Mouse (Mus musculus) Muller cell, postnatal 12 days (primary cell): ENCODE measurements around the gene Ctrb1.

Experiments used
- DNase-seq: peaks from one replicate; pipeline ENCODE4 v3.0.0-alpha.2; 2015; ENCODE audit errors: inconsistent ontology term

The Ctrb1 gene

DNA sequence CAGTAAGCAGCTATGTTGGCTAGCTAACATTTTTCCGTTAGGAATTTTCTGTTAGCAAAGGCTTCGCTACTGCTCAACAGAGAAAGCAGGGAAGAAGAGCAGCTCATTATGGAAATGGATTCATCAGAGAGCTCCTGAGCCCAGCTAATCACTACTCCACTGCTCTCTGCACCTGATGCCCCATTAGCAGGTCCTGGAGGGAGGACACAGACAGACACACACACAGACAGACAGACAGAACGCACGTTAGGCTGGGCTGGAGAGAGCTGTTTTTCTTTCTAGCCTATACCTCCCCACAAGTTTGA lies 26.6 kb upstream of the Ctrb1 start:
- DNase-seq = no peak

DNA sequence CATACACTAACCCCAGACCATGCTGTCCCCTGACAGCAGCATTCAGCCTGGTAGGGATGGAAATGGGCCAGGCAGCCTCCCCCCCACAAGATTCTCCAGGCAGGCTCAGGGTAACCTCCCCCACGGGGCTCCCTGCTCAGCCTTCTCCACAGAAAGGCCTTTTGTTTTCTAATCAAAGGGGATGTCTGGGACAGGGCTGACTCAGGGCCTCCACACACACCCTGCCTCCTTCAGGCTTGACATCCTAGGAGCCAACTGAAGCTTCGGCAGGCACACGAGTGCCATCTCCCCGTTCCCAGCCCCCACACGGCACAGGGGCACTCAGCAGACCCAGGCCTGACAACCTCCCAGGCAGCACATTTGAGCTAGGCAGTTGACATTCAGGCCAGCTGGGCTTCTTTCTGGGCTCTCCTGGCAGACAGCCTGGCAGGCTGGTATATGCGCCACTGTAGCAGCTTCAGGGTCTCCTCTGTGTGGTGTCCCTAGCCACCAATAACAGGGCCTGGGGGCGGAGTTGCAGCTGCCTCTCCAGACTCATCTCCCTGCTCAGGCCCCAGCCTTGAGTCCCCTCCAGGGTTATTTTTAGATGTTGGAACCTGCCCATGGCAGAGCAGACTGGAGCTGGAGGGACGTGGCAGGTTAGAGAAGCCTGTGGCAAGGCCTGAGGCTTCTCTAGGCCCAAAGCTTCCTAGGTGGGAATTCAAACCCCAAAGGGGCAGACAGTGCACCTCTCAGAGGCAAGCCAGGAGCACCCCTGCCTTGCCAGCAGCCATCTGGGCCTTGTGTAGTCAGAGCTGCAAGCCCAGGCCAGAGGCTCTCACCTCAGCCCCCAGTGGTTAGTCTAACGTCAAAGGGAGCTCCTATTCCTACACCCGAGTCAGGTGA lies 26.0 kb upstream of the Ctrb1 start:
- DNase-seq = peak; percentile 97

GRCm38 (mm10) chr8:111715514-111715913 lies 24.7 kb upstream of the Ctrb1 start:
- no peak for DNase-seq

GRCm38 (mm10) chr8:111714295-111714694 lies 23.5 kb upstream of the Ctrb1 start:
- DNase-seq = no peak

DNA sequence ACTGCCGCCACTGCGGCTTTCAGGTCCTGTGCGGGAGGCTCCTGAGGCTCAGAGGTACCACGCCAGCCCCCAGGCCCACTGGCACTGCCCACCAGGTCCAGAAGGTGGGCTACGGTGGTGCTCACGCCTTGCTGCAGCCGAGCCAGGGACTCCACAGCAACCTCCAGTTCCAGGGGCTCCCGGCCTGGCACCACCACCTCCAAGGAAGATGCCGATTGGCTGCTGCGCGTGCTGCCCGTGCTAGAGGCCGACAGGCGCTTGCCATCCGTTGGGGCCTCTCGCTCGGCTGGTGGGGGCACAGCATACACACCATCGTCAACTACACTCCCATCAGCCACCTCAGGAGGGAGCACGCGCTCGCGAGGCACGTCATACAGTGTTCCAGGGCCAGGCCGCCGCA lies 23.0 kb upstream of the Ctrb1 start:
- DNase-seq = no peak

- no peak for DNase-seq
Observed at GRCm38 (mm10) chr8:111713291-111713690, 22.5 kb upstream of the Ctrb1 start.

GRCm38 (mm10) chr8:111712588-111712987 lies 21.8 kb upstream of the Ctrb1 start:
- DNase-seq = peak; percentile 61

DNA sequence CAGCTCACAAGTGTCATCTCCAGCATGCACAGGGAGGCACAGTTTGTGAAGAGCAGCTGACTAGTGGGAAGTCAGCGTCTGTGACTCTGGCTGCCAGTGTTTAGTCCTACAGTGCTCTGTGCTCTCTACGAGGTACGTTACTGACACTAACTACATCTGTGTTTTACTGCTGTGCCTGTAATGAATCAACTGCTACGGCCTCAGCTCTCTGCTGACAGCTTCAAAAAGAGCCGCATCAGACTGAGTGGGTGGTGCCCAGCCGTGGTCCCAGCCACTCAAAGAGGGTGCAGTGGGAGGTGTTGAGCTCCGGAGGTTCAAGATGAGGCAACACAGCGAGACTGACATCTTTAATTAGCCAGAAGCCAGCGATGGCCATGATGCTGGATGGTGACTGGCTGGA lies 21.3 kb upstream of the Ctrb1 start:
- DNase-seq = no peak

GRCm38 (mm10) chr8:111710777-111711485 lies 20.1 kb upstream of the Ctrb1 start:
- no peak for DNase-seq

- no peak for DNase-seq
Observed at GRCm38 (mm10) chr8:111709223-111709622, 18.4 kb upstream of the Ctrb1 start.

DNA sequence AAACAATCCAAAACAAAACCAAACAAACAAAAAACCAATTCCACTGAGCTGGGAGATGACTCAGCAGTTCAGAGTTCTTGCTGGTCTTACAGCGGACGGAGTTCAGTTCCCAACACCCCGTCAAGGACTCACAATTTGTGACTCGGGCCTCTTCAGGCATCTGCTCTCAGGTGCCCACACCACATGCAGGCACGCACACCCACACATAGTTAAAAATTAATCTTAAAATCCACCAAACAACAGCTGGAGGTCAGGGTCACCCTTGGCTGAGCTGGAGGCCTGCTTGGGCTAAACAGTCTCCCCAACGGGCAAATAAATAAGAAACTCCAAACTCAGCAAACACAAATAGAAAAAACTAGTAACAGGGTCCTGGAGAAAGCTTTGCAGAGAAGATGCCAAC lies 17.5 kb upstream of the Ctrb1 start:
- no peak for DNase-seq

DNA sequence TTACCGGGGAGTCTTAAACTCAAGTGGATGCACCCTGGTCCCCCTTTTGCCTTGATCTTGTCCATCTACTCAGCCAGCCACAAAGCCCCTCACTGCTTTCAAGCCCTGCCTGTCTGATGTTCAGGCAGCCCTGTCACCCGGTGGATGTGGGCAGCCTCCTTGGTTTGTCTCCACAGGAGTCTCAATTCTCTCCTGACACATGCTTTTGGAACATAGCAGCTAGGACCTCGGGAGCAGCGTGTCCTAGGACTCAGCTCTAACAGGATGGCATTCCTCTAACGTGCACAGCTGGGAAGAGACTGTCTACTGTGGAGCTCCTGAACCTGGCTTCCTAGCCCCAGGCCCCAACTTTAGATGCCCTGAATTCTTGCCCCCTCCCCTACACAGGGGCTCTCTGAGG lies 14.9 kb upstream of the Ctrb1 start:
- DNase-seq = no peak

- no peak for DNase-seq
Observed at GRCm38 (mm10) chr8:111705222-111705621, 14.4 kb upstream of the Ctrb1 start.

DNA sequence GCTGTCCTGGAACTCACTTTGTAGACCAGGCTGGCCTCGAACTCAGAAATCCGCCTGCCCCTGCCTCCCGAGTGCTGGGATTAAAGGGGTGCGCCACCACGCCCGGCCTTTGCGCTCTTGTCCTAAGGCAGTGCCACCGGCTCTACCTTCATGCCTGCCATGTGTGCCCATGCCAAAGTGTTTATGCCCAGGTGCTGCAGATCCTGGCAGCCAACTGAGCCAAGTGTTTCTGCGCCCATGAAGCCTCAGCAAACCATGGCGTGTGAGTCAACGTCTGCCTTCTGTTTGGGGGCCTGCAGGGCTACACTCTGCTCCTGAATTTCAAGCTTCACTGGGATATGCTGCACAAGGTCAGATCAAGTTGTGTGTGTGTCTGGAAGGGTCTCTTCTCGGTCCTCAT lies 13.8 kb upstream of the Ctrb1 start:
- no peak for DNase-seq

DNA sequence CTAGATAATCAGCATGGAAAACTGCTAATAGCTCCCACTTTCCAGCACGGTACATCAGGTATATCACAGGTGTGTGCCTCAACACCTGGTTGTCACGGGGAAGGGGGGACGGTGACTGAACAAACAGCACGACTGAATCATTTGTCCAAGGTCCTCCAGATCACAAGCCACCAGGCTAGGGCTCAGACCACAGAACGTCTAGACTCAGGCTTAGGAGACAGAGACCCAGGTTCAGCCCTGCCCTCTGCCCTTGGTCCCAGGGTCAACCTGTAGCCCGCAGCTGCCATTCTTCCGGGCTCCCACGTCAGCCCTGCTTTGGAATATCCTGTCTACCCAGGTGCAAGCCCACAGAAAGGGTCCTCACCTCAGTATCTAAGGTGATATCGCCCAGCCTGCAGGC lies 10.6 kb upstream of the Ctrb1 start:
- no peak for DNase-seq

GRCm38 (mm10) chr8:111700740-111701139 lies 9.9 kb upstream of the Ctrb1 start:
- DNase-seq = no peak

DNA sequence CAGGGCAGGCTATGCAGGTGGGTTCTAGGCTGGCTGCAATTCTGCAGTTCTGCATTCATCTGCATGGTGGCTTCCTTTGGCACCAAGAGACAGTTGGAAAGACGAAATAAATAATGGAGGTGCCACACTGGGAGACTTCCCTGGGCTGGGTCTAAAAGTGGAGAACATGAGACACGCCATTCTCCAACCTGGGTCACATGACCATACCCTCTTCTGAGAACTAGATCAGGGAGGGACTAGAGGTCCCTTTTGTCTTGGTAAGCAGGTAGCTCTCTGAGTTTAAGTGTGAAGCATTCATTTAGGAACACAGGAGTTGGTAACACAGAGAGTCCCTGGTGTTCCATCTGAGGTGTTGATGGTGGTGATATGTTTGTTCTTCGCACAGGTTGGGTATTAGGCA lies 9.4 kb upstream of the Ctrb1 start:
- DNase-seq = no peak

DNA sequence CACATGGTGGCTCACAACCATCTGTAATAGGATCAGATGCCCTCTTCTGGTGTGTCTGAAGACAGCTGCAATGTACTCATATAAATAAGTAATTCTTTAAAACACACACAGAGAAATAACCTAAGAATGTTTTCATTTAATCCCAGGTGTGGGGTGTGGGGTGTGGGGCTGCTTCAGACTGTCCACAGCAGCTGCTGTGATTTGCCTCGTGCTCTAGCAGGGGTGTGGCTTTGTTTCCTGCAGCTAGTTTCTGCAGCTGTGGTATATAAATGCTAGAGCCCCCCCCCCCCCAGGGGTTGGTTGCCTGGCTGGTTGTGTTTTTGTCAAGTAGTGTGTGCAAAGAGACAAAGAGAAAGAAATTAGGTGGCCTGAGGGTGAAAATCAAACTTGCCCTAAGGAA lies 8.2 kb upstream of the Ctrb1 start:
- no peak for DNase-seq

GRCm38 (mm10) chr8:111697655-111698054 lies 6.8 kb upstream of the Ctrb1 start:
- no peak for DNase-seq

- no peak for DNase-seq
Observed at GRCm38 (mm10) chr8:111695441-111695840, 4.6 kb upstream of the Ctrb1 start.

- no peak for DNase-seq
Observed at GRCm38 (mm10) chr8:111693261-111693741, 2.5 kb upstream of the Ctrb1 start.

- no peak for DNase-seq
Observed at GRCm38 (mm10) chr8:111686881-111687280, 3.9 kb downstream of the Ctrb1 start.

GRCm38 (mm10) chr8:111682521-111682920 lies 8.3 kb downstream of the Ctrb1 start:
- DNase-seq = no peak
